Mouse (Mus musculus): Measurements from ENCODE around the gene C1qtnf1.

GRCm38 (mm10) chr11:118459536-118459935 is 31.5 kb downstream of the C1qtnf1 start:
- TF ChIP-seq EP300 (IDR thresholded peaks at IDR 0.05; ENCODE audit: insufficient read depth, low read depth, low read length) (no peak), POLR2A (IDR thresholded peaks at IDR 0.05; ENCODE audit: insufficient read depth, low read depth, low read length) (no peak)
